Mouse (Mus musculus): ENCODE data around the gene Ccdc78. TPM values are rescaled to one million over a fixed set of nuclear protein-coding genes. Genes with fewer than 3 reads are reported as not detected.

Gene Ccdc78
- polyA plus RNA-seq, 1 experiment from 2014 or later: 0.14 TPM

DNA sequence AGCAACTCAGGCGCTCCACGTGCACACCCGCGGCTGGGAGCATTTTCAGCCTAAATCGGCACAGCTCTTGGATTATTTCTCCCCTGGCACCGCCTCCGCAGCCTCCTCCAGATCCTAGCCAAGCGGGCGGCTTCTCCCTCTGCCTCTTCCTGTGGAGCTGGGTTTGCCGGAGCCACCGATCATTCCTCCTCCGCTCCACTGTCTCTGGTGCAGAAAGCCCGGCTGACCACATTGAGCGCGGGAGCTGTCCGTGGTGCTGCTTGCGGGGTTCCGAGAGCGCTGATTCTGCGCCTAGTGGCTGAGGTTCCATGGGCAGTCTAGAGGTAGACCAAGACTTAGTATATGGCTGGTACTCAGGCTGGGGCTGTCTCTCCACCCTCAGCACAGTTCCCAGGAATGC is 27.1 kb downstream of the Ccdc78 start:
- WGBS: 2% methylated on average over 20 of the region's 20 CpGs
- peak overlapping the region; percentile 17; the same call in 1 of the 2 replicates for H3K4me2 ChIP-seq (ENCODE audit: low read length)
- H3K9ac ChIP-seq (ENCODE audit: low read length): peak overlapping the region; percentile 50
- peaks cover 2% of the 10 kb centered on the region; the same call in 1 of the 2 replicates for H3K27me3 ChIP-seq (replicated peaks; ENCODE audit: control insufficient read depth, insufficient read depth, low read length)
- H3K4me3 ChIP-seq (ENCODE audit: low read depth, low read length): no peak overlapping the region
- ATAC-seq (no peak), DNase-seq (ENCODE audit: low spot score) (peak; percentile 61)
- no peak overlapping the region for H3K27ac ChIP-seq (ENCODE audit: low read depth, low read length)
- peaks cover 20% of the 10 kb centered on the region for H3K36me3 ChIP-seq (ENCODE audit: control insufficient read depth, insufficient read depth, low read length)
- peaks cover 11% of the 10 kb centered on the region for H3K4me1 ChIP-seq (ENCODE audit: control insufficient read depth, insufficient read depth, low read length)
- no peaks in the 10 kb centered on the region for H3K9me3 ChIP-seq (replicated peaks; ENCODE audit: control insufficient read depth, low read length)

DNA sequence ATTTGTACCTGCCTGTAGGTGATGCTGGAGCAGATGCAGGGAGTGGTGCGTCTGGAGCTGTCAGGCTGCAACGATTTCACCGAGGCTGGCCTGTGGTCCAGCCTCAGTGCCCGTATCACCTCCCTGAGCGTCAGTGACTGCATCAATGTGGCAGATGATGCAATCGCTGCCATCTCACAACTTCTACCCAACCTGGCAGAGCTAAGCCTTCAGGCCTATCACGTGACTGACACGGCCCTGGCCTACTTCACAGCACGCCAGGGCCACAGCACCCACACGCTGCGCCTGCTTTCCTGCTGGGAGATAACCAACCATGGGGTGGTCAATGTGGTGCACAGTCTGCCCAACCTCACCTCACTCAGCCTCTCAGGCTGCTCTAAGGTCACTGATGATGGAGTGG is 31.3 kb downstream of the Ccdc78 start:
- Histone ChIP-seq H3K9ac (ENCODE audit: low read length) (no peak overlapping the region), H3K36me3 (ENCODE audit: control insufficient read depth, insufficient read depth, low read length) (peaks cover 34% of the 10 kb centered on the region), H3K4me2 (ENCODE audit: low read length) (no peak overlapping the region), H3K27me3 (replicated peaks; ENCODE audit: control insufficient read depth, insufficient read depth, low read length) (peaks cover 17% of the 10 kb centered on the region), H3K4me1 (ENCODE audit: control insufficient read depth, insufficient read depth, low read length) (no peaks in the 10 kb centered on the region), H3K9me3 (replicated peaks; ENCODE audit: control insufficient read depth, low read length) (no peaks in the 10 kb centered on the region), H3K4me3 (ENCODE audit: low read depth, low read length) (no peak overlapping the region), H3K27ac (ENCODE audit: low read depth, low read length) (no peak overlapping the region)
- 86% methylated on average over 11 of the region's 11 CpGs for WGBS
- ATAC-seq (no peak), DNase-seq (ENCODE audit: low spot score) (no peak)

DNA sequence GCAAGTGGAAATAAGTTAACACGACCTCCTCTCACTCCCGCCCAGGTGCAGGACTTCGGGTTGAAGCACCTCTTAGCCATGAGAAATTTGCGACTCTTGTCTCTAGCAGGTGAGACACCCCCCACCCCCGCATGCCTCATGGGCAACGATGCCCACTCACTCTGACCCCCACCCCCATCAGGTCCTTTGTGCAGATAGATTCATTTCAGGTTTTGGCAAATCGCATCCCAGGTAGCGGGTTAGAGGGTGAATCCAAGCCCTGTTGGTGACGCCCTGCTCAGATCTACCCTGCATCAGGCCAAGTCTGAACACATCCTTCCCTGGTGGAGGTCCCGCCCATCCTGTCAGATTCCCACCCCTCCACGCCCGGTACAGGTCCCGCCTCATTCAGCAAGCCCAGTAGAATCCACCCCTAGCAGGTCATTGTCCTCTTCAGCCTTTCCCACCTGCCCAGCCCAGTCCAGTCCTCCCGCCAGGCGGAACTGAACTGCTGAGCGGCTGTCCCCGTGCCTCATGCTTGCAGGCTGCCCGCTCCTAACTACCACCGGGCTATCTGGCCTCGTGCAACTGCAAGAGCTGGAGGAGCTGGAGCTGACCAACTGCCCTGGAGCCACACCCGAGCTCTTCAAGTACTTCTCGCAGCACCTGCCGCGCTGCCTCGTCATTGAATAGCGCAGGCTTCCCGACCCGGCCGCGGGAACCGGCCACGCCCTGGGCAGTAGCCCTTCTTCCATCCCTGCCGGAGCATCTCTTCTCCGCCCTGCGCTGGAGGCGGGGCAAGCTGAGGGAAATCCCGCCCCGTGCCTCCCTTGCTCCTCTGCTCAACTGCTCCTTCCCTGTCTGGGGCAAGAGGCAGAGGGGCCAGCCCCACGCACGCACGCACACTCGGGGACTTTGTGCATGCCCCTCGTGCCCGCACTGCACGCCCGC is 32.7 kb downstream of the Ccdc78 start:
- H3K36me3 ChIP-seq (ENCODE audit: control insufficient read depth, insufficient read depth, low read length): peaks cover 34% of the 10 kb centered on the region
- H3K27ac ChIP-seq (ENCODE audit: low read depth, low read length): no peak overlapping the region
- DNase-seq (ENCODE audit: low spot score) (no peak), ATAC-seq (no peak)
- 0 out of 2 replicates have a peak overlapping the region, but pooled peaks have one; percentile 8 for H3K9ac ChIP-seq (ENCODE audit: low read length)
- WGBS: 7% methylated on average over 46 of the region's 46 CpGs
- H3K4me2 ChIP-seq (ENCODE audit: low read length): 0 out of 2 replicates have a peak overlapping the region, but pooled peaks have one; percentile 9
- H3K27me3 ChIP-seq (replicated peaks; ENCODE audit: control insufficient read depth, insufficient read depth, low read length): peaks cover 17% of the 10 kb centered on the region
- no peaks in the 10 kb centered on the region for H3K9me3 ChIP-seq (replicated peaks; ENCODE audit: control insufficient read depth, low read length)
- no peak overlapping the region for H3K4me3 ChIP-seq (ENCODE audit: low read depth, low read length)
- peaks cover 4% of the 10 kb centered on the region for H3K4me1 ChIP-seq (ENCODE audit: control insufficient read depth, insufficient read depth, low read length)

DNA sequence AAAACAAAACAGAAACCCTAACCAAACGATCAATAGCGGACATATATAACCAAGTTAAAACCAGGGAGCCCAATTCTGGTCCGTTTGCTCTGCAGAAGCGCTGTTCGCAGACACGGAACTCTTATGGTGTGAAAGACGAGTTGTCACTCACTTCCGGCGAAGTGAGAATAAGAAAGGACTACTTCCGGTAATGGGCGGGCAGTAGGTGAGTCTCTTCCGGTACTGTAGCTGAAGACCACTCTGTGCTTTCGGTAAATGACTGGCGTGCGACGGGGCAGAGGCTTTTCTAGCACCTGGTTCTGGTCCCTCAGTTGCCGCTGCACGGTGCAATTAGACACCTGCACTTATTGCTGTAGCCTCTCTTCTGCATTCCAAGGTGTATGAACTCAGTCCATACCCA is 37.1 kb downstream of the Ccdc78 start, which contains the start of gene Wdr24:
Gene Wdr24, plus strand, starts transcription at position 176 of the 400 bp plus-strand sequence.
- Histone ChIP-seq H3K9ac (ENCODE audit: low read length) (peak within 1 kb of the TSS; percentile 72), H3K4me2 (ENCODE audit: low read length) (peak within 1 kb of the TSS; percentile 96), H3K4me1 (ENCODE audit: control insufficient read depth, insufficient read depth, low read length) (peaks cover 17% of the 10 kb centered on the region), H3K27ac (ENCODE audit: low read depth, low read length) (peak within 1 kb of the TSS; percentile 64), H3K9me3 (replicated peaks; ENCODE audit: control insufficient read depth, low read length) (no peaks in the 10 kb centered on the region), H3K36me3 (ENCODE audit: control insufficient read depth, insufficient read depth, low read length) (peaks cover 39% of the 10 kb centered on the region), H3K27me3 (replicated peaks; ENCODE audit: control insufficient read depth, insufficient read depth, low read length) (peaks cover 16% of the 10 kb centered on the region), H3K4me3 (ENCODE audit: low read depth, low read length) (peak within 1 kb of the TSS; percentile 46)
- under 1% methylated on average over 18 of the region's 18 CpGs for WGBS
- peak; percentile 83 for ATAC-seq
- peak; percentile 95 for DNase-seq (ENCODE audit: low spot score)

- H3K4me2 ChIP-seq (ENCODE audit: low read length): peak overlapping the region; percentile 96
- peak overlapping the region; percentile 46 for H3K4me3 ChIP-seq (ENCODE audit: low read depth, low read length)
- H3K36me3 ChIP-seq (ENCODE audit: control insufficient read depth, insufficient read depth, low read length): peaks cover 34% of the 10 kb centered on the region
- no peak overlapping the region for H3K27ac ChIP-seq (ENCODE audit: low read depth, low read length)
- DNase-seq (ENCODE audit: low spot score) (no peak), ATAC-seq (no peak)
- peaks cover 19% of the 10 kb centered on the region for H3K4me1 ChIP-seq (ENCODE audit: control insufficient read depth, insufficient read depth, low read length)
- H3K9ac ChIP-seq (ENCODE audit: low read length): peak overlapping the region; percentile 72
- 80% methylated on average over 17 of the region's 17 CpGs for WGBS
- no peaks in the 10 kb centered on the region for H3K9me3 ChIP-seq (replicated peaks; ENCODE audit: control insufficient read depth, low read length)
- 0 out of 2 replicates have a peak, but pooled peaks cover 5% of the 10 kb centered on the region for H3K27me3 ChIP-seq (replicated peaks; ENCODE audit: control insufficient read depth, insufficient read depth, low read length)
Measured at GRCm38 (mm10) chr17:25824362-25825142, 38.2 kb downstream of the Ccdc78 start.

- H3K27ac ChIP-seq (ENCODE audit: low read depth, low read length): no peak overlapping the region
- 0 out of 2 replicates have a peak, but pooled peaks cover 1% of the 10 kb centered on the region for H3K27me3 ChIP-seq (replicated peaks; ENCODE audit: control insufficient read depth, insufficient read depth, low read length)
- 85% methylated on average over 6 of the region's 6 CpGs for WGBS
- H3K4me3 ChIP-seq (ENCODE audit: low read depth, low read length): no peak overlapping the region
- H3K36me3 ChIP-seq (ENCODE audit: control insufficient read depth, insufficient read depth, low read length): peaks cover 35% of the 10 kb centered on the region
- H3K9ac ChIP-seq (ENCODE audit: low read length): no peak overlapping the region
- H3K4me2 ChIP-seq (ENCODE audit: low read length): 0 out of 2 replicates have a peak overlapping the region, but pooled peaks have one; percentile 96
- H3K4me1 ChIP-seq (ENCODE audit: control insufficient read depth, insufficient read depth, low read length): peaks cover 25% of the 10 kb centered on the region
- DNase-seq (ENCODE audit: low spot score) (no peak), ATAC-seq (no peak)
- no peaks in the 10 kb centered on the region for H3K9me3 ChIP-seq (replicated peaks; ENCODE audit: control insufficient read depth, low read length)
Measured at GRCm38 (mm10) chr17:25825311-25825710, 38.9 kb downstream of the Ccdc78 start.

GRCm38 (mm10) chr17:25825984-25826570 is 39.7 kb downstream of the Ccdc78 start:
- Histone ChIP-seq H3K9ac (ENCODE audit: low read length) (no peak overlapping the region), H3K4me2 (ENCODE audit: low read length) (no peak overlapping the region), H3K9me3 (replicated peaks; ENCODE audit: control insufficient read depth, low read length) (no peaks in the 10 kb centered on the region), H3K36me3 (ENCODE audit: control insufficient read depth, insufficient read depth, low read length) (peaks cover 43% of the 10 kb centered on the region), H3K4me1 (ENCODE audit: control insufficient read depth, insufficient read depth, low read length) (peaks cover 25% of the 10 kb centered on the region), H3K27ac (ENCODE audit: low read depth, low read length) (no peak overlapping the region), H3K4me3 (ENCODE audit: low read depth, low read length) (no peak overlapping the region), H3K27me3 (replicated peaks; ENCODE audit: control insufficient read depth, insufficient read depth, low read length) (no peaks in the 10 kb centered on the region)
- ATAC-seq (no peak), DNase-seq (ENCODE audit: low spot score) (no peak)
- WGBS: 95% methylated on average over 27 of the region's 27 CpGs

DNA sequence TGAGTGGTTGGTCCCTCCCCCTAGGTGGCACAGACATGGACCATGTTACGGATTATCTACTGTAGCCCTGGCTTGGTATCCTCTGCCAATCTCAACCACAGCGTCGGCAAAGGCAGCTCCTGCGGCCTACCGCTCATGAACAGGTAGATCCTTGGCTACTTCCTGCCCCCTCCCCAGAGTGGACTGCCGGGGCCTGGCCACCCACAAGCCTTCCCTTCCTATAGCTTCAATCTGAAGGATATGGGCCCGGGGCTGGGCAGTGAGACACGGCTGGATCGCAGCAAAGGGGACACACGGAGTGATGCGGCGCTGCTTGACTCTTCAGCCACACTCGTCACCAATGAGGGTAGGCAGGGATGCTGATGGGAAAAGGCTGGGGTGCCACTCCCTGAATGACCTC is 40.6 kb downstream of the Ccdc78 start:
- Histone ChIP-seq H3K4me2 (ENCODE audit: low read length) (no peak overlapping the region), H3K4me1 (ENCODE audit: control insufficient read depth, insufficient read depth, low read length) (peaks cover 34% of the 10 kb centered on the region), H3K36me3 (ENCODE audit: control insufficient read depth, insufficient read depth, low read length) (peaks cover 50% of the 10 kb centered on the region), H3K27ac (ENCODE audit: low read depth, low read length) (no peak overlapping the region), H3K9ac (ENCODE audit: low read length) (no peak overlapping the region), H3K27me3 (replicated peaks; ENCODE audit: control insufficient read depth, insufficient read depth, low read length) (no peaks in the 10 kb centered on the region), H3K9me3 (replicated peaks; ENCODE audit: control insufficient read depth, low read length) (no peaks in the 10 kb centered on the region), H3K4me3 (ENCODE audit: low read depth, low read length) (no peak overlapping the region)
- 96% methylated on average over 13 of the region's 13 CpGs for WGBS
- no peak for ATAC-seq
- no peak for DNase-seq (ENCODE audit: low spot score)
